Mouse (Mus musculus) natural killer cell, adult 2 months (primary cell): ENCODE measurements around the gene Metap1d.

Source experiments
- DNase-seq, 2 experiments: peaks; one replicate each; pipeline ENCODE4 v3.0.0; 2022; ENCODE audit warnings: low spot score in 2 of 2

Metap1d gene

GRCm38 (mm10) chr2:71474345-71474744 is 21.3 kb downstream of the Metap1d start:
- DNase-seq: no peak

- no peak for DNase-seq
These were observed 22.2 kb downstream of the Metap1d start for GRCm38 (mm10) chr2:71475311-71475710.

GRCm38 (mm10) chr2:71475760-71476159 is 22.7 kb downstream of the Metap1d start:
- DNase-seq: no peak

GRCm38 (mm10) chr2:71477787-71478186 is 24.7 kb downstream of the Metap1d start:
- DNase-seq: no peak

- no peak for DNase-seq
These were observed 26.8 kb downstream of the Metap1d start for GRCm38 (mm10) chr2:71479917-71480316.

- DNase-seq: no peak
These were observed 28.7 kb downstream of the Metap1d start for GRCm38 (mm10) chr2:71481825-71482224.

- DNase-seq: no peak
These were observed 30.1 kb downstream of the Metap1d start for GRCm38 (mm10) chr2:71483046-71483716.

- DNase-seq: no peak
These were observed 30.6 kb downstream of the Metap1d start for GRCm38 (mm10) chr2:71483717-71484066.

- no peak for DNase-seq
These were observed 38.2 kb downstream of the Metap1d start for GRCm38 (mm10) chr2:71491295-71491694.

GRCm38 (mm10) chr2:71493161-71493683 is 40.1 kb downstream of the Metap1d start:
- no peak for DNase-seq

GRCm38 (mm10) chr2:71494503-71494902 is 41.4 kb downstream of the Metap1d start:
- no peak for DNase-seq

- no peak for DNase-seq
These were observed 41.9 kb downstream of the Metap1d start for GRCm38 (mm10) chr2:71494971-71495370.

GRCm38 (mm10) chr2:71497175-71497574 is 44.1 kb downstream of the Metap1d start:
- no peak for DNase-seq

GRCm38 (mm10) chr2:71499276-71500230 is 46.5 kb downstream of the Metap1d start:
- DNase-seq: no peak

GRCm38 (mm10) chr2:71504852-71505251 is 51.8 kb downstream of the Metap1d start:
- DNase-seq: no peak

- DNase-seq: no peak
These were observed 58.1 kb downstream of the Metap1d start for GRCm38 (mm10) chr2:71511209-71511608.

GRCm38 (mm10) chr2:71512326-71512725 is 59.2 kb downstream of the Metap1d start:
- DNase-seq: no peak

GRCm38 (mm10) chr2:71516995-71517394 is 63.9 kb downstream of the Metap1d start:
- no peak for DNase-seq

GRCm38 (mm10) chr2:71517466-71518099 is 64.5 kb downstream of the Metap1d start:
- DNase-seq: no peak

- DNase-seq: no peak
These were observed 69.8 kb downstream of the Metap1d start for GRCm38 (mm10) chr2:71522871-71523270.

- no peak for DNase-seq
These were observed 70.4 kb downstream of the Metap1d start for GRCm38 (mm10) chr2:71523431-71523830.

- DNase-seq: no peak
These were observed 71.7 kb downstream of the Metap1d start for GRCm38 (mm10) chr2:71524763-71525162.
